Mouse (Mus musculus) embryonic fibroblast, embryonic 13.5 days (primary cell): ENCODE results near the gene Ccdc189.

Experiments used
- CTCF ChIP-seq: IDR thresholded peaks from 2 replicates; pipeline ENCODE4 v1.5.1; 2011; ENCODE audit warnings: mild to moderate bottlenecking, control low read depth, low read length, moderate library complexity, borderline replicate concordance; ENCODE audit not compliant: insufficient read depth
- POLR2A ChIP-seq: IDR thresholded peaks from 2 replicates; pipeline ENCODE4 v1.6.1; 2011; ENCODE audit warnings: low read depth, mild to moderate bottlenecking, control low read depth, low read length, moderate library complexity

- TF ChIP-seq CTCF (no peak), POLR2A (no peak)
Observed at GRCm38 (mm10) chr7:127586149-127586548, 2.2 kb downstream of the Ccdc189 start.
